Mouse (Mus musculus): ENCODE results near the gene Ift81. TPM values are rescaled to one million over a fixed set of nuclear protein-coding genes. Genes with fewer than 3 reads are reported as not detected.

Ift81 gene
- polyA plus RNA-seq, 1 experiment, result 49.1 TPM

GRCm38 (mm10) chr5:122604894-122605293 is 9.4 kb downstream of the Ift81 start:
- Histone ChIP-seq H3K4me3 (ENCODE audit: insufficient read depth, low read length) (no peak overlapping the region), H3K4me1 (ENCODE audit: control insufficient read depth, insufficient read depth, low read length) (no peaks in the 10 kb centered on the region), H3K27ac (ENCODE audit: insufficient read depth, low read length) (no peak overlapping the region)
- no peak for TF ChIP-seq CTCF (IDR thresholded peaks at IDR 0.05; ENCODE audit: borderline replicate concordance, insufficient read depth, low read length)
- TF ChIP-seq POLR2A (IDR thresholded peaks at IDR 0.05; ENCODE audit: low read depth, low read length), result no peak

GRCm38 (mm10) chr5:122602233-122602632 is 12.1 kb downstream of the Ift81 start:
- no peak overlapping the region for H3K27ac ChIP-seq (ENCODE audit: insufficient read depth, low read length)

GRCm38 (mm10) chr5:122595470-122595869 is 18.8 kb downstream of the Ift81 start:
- no peak for TF ChIP-seq POLR2A (IDR thresholded peaks at IDR 0.05; ENCODE audit: low read depth, low read length)
- TF ChIP-seq CTCF (IDR thresholded peaks at IDR 0.05; ENCODE audit: borderline replicate concordance, insufficient read depth, low read length), result no peak
- no peaks in the 10 kb centered on the region for H3K4me1 ChIP-seq (ENCODE audit: control insufficient read depth, insufficient read depth, low read length)
- no peak overlapping the region for H3K4me3 ChIP-seq (ENCODE audit: insufficient read depth, low read length)
- no peak overlapping the region for H3K27ac ChIP-seq (ENCODE audit: insufficient read depth, low read length)

More at GRCm38 (mm10) chr5:122602233-122602632, 12.1 kb downstream of the Ift81 start:
- TF ChIP-seq POLR2A (IDR thresholded peaks at IDR 0.05; ENCODE audit: low read depth, low read length), result no peak
- TF ChIP-seq CTCF (IDR thresholded peaks at IDR 0.05; ENCODE audit: borderline replicate concordance, insufficient read depth, low read length), result no peak
- Histone ChIP-seq H3K4me3 (ENCODE audit: insufficient read depth, low read length) (no peak overlapping the region), H3K4me1 (ENCODE audit: control insufficient read depth, insufficient read depth, low read length) (no peaks in the 10 kb centered on the region)

GRCm38 (mm10) chr5:122589891-122590290 is 24.4 kb downstream of the Ift81 start:
- no peak overlapping the region for H3K27ac ChIP-seq (ENCODE audit: insufficient read depth, low read length)
- H3K4me1 ChIP-seq (ENCODE audit: control insufficient read depth, insufficient read depth, low read length), result no peaks in the 10 kb centered on the region
- TF ChIP-seq CTCF (IDR thresholded peaks at IDR 0.05; ENCODE audit: borderline replicate concordance, insufficient read depth, low read length) (no peak), POLR2A (IDR thresholded peaks at IDR 0.05; ENCODE audit: low read depth, low read length) (no peak)
- no peak overlapping the region for H3K4me3 ChIP-seq (ENCODE audit: insufficient read depth, low read length)

- H3K4me1 ChIP-seq (ENCODE audit: control insufficient read depth, insufficient read depth, low read length), result no peaks in the 10 kb centered on the region
- no peak overlapping the region for H3K27ac ChIP-seq (ENCODE audit: insufficient read depth, low read length)
- H3K4me3 ChIP-seq (ENCODE audit: insufficient read depth, low read length), result no peak overlapping the region
- TF ChIP-seq CTCF (IDR thresholded peaks at IDR 0.05; ENCODE audit: borderline replicate concordance, insufficient read depth, low read length) (no peak), POLR2A (IDR thresholded peaks at IDR 0.05; ENCODE audit: low read depth, low read length) (no peak)
Measured at GRCm38 (mm10) chr5:122585546-122585945, 28.8 kb downstream of the Ift81 start.

GRCm38 (mm10) chr5:122584093-122584492 is 30.2 kb downstream of the Ift81 start:
- no peaks in the 10 kb centered on the region for H3K4me1 ChIP-seq (ENCODE audit: control insufficient read depth, insufficient read depth, low read length)
- H3K27ac ChIP-seq (ENCODE audit: insufficient read depth, low read length), result no peak overlapping the region
- TF ChIP-seq CTCF (IDR thresholded peaks at IDR 0.05; ENCODE audit: borderline replicate concordance, insufficient read depth, low read length) (no peak), POLR2A (IDR thresholded peaks at IDR 0.05; ENCODE audit: low read depth, low read length) (no peak)
- H3K4me3 ChIP-seq (ENCODE audit: insufficient read depth, low read length), result no peak overlapping the region

GRCm38 (mm10) chr5:122576683-122577329 is 37.5 kb downstream of the Ift81 start:
- Histone ChIP-seq H3K27ac (ENCODE audit: insufficient read depth, low read length) (peak overlapping the region; percentile 93), H3K4me1 (ENCODE audit: control insufficient read depth, insufficient read depth, low read length) (peaks cover 7% of the 10 kb centered on the region), H3K4me3 (ENCODE audit: insufficient read depth, low read length) (no peak overlapping the region)
- TF ChIP-seq POLR2A (IDR thresholded peaks at IDR 0.05; ENCODE audit: low read depth, low read length) (no peak), CTCF (IDR thresholded peaks at IDR 0.05; ENCODE audit: borderline replicate concordance, insufficient read depth, low read length) (no peak)

- Histone ChIP-seq H3K27ac (ENCODE audit: insufficient read depth, low read length) (no peak overlapping the region), H3K4me3 (ENCODE audit: insufficient read depth, low read length) (no peak overlapping the region), H3K4me1 (ENCODE audit: control insufficient read depth, insufficient read depth, low read length) (peaks cover 2% of the 10 kb centered on the region; the same call in 1 of the 2 replicates)
- TF ChIP-seq CTCF (IDR thresholded peaks at IDR 0.05; ENCODE audit: borderline replicate concordance, insufficient read depth, low read length) (no peak), POLR2A (IDR thresholded peaks at IDR 0.05; ENCODE audit: low read depth, low read length) (no peak)
Measured at GRCm38 (mm10) chr5:122572001-122572400, 42.3 kb downstream of the Ift81 start.

- TF ChIP-seq CTCF (IDR thresholded peaks at IDR 0.05; ENCODE audit: borderline replicate concordance, insufficient read depth, low read length) (no peak), POLR2A (IDR thresholded peaks at IDR 0.05; ENCODE audit: low read depth, low read length) (no peak)
Measured at GRCm38 (mm10) chr5:122566626-122567025, 47.7 kb downstream of the Ift81 start.

GRCm38 (mm10) chr5:122560654-122561053 is 53.7 kb downstream of the Ift81 start:
- no peaks in the 10 kb centered on the region for H3K4me1 ChIP-seq (ENCODE audit: control insufficient read depth, insufficient read depth, low read length)
- H3K27ac ChIP-seq (ENCODE audit: insufficient read depth, low read length), result no peak overlapping the region
- no peak for TF ChIP-seq CTCF (IDR thresholded peaks at IDR 0.05; ENCODE audit: borderline replicate concordance, insufficient read depth, low read length)
- TF ChIP-seq POLR2A (IDR thresholded peaks at IDR 0.05; ENCODE audit: low read depth, low read length), result no peak
- no peak overlapping the region for H3K4me3 ChIP-seq (ENCODE audit: insufficient read depth, low read length)

More at GRCm38 (mm10) chr5:122566626-122567025, 47.7 kb downstream of the Ift81 start:
- Histone ChIP-seq H3K4me3 (ENCODE audit: insufficient read depth, low read length) (no peak overlapping the region), H3K27ac (ENCODE audit: insufficient read depth, low read length) (no peak overlapping the region), H3K4me1 (ENCODE audit: control insufficient read depth, insufficient read depth, low read length) (no peaks in the 10 kb centered on the region)

Measured in embryonic fibroblast, embryonic 13.5 days (primary cell).